Mouse (Mus musculus): ENCODE data around the gene Prickle2.

Prickle2 gene

DNA sequence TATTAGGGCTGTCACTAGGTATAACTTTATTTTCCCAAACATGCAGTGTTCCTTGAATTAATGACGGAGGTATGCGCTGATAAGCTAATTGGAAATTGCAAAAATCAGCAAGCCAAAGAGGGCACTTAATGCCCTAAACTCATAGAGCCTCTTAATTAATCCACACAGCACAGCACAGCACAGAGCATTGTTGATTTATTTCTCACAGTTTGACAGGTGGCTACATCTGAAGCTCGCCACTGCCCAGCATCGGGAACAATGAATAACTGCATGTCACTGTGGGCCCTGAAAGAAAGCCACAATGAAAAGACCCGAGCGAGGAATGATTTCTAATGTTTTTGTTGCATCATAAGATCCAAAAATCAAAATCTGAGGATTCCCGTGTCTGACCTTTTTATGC, 359.2 kb downstream of the Prickle2 start:
- no peak for DNase-seq

DNA sequence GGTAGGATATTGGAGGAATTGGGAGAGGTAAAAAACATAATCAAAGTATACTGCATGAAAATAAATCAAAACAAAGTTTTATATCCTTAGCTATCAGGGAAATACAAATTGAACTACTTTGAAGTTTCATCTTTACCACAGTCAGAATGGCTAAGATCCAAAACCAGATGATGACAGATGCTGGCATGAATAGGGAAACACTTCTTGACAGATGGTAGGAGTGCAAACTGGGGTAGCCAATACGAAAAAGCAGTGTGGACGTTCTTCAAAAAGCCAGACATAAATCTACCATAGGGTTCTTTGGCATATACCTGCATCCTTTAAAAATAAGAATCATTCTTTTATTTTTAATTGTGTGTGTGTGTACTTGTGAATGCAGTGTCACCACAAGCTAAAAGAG, 360.8 kb downstream of the Prickle2 start:
- no peak for DNase-seq

DNA sequence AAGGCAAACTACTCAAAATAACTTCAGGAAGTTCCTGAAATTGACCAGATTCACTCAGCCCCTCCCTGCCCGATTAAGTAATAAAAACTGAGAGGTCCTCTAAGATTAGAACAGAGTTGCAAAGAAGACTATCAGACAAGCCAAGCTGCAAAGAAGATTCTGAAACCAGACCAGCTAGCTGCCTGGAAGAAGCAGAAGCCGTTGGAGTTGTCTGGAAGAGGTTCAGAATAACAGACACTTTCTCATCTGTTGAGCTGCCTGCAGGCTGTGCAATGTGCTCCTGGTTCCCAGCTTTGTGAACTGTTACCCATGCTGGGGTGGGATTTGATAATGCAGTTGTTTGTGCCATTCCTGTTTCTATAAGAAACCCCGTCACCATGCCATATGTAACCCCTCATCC, 361.4 kb downstream of the Prickle2 start:
- DNase-seq = no peak

All from kidney, postnatal 4 days (tissue).